Mouse (Mus musculus): ENCODE results near the gene Rtca.

- TF ChIP-seq CTCF (IDR thresholded peaks at IDR 0.05; ENCODE audit: control insufficient read depth, insufficient read depth, insufficient read length) (no peak), USF1 (IDR thresholded peaks at IDR 0.05; ENCODE audit: low read depth) (no peak)
These were observed 39.4 kb upstream of the Rtca start for GRCm38 (mm10) chr3:116547430-116547829.

Data from C2C12 (cell line).